Mouse (Mus musculus) urinary bladder, postnatal 36 days (tissue): ENCODE measurements around the gene Mybbp1a.

ENCODE experiments used
- DNase-seq, 2 experiments: peaks; one replicate each; pipeline ENCODE4 v3.0.0; 2022; ENCODE audit warnings: low spot score in 2 of 2, mixed read lengths in 1 of 2

The Mybbp1a gene

GRCm38 (mm10) chr11:72413016-72413415 is 28.1 kb upstream of the Mybbp1a start:
- peak in 1 of 2 experiments; percentile 63 for DNase-seq

- DNase-seq, result no peak
These were observed 27.5 kb upstream of the Mybbp1a start for GRCm38 (mm10) chr11:72413601-72414190.

GRCm38 (mm10) chr11:72415155-72415554 is 26.0 kb upstream of the Mybbp1a start:
- DNase-seq, result no peak

- DNase-seq, result no peak
These were observed 24.5 kb upstream of the Mybbp1a start for GRCm38 (mm10) chr11:72416666-72417065.

- DNase-seq, result no peak
These were observed 23.8 kb upstream of the Mybbp1a start for GRCm38 (mm10) chr11:72417376-72417775.

DNA sequence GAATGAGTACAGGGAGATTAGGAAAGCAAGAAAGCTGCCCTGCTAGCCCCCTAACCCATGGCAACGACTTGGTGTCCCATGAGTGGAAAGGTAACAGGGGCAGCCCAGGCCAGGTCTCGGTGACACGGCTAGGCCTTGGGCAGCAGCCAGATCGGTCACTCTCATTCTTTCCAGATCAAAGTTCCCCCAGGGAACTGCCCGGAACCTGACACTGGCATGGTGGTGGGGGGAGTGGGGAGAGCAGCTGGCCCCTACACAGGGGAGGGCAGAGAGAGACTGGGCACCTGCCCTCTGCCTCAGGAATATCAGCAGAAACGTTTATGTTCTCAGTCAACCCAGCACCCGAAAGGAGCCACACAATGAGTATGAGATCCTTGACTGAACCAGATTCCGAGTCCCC is 22.9 kb upstream of the Mybbp1a start:
- DNase-seq, result no peak

DNA sequence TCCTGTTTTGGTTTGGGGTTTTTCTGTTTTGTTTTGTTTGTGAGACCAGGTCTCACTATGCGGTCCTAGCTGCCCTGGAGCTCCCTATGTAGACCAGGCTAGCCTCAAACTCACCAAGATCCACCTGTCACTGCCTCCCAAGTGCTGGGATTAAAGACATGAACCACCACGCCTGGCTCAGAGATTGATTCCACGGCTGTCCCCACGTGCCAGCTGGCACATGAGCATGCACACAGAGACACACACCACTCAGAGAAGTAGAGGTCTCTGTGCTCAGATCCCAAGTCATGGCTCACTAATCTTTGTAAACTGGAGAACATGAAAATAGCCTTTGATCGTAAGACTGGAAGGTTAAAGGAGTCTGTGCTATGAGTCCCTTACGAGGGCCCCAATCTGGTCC is 22.1 kb upstream of the Mybbp1a start:
- no peak for DNase-seq

DNA sequence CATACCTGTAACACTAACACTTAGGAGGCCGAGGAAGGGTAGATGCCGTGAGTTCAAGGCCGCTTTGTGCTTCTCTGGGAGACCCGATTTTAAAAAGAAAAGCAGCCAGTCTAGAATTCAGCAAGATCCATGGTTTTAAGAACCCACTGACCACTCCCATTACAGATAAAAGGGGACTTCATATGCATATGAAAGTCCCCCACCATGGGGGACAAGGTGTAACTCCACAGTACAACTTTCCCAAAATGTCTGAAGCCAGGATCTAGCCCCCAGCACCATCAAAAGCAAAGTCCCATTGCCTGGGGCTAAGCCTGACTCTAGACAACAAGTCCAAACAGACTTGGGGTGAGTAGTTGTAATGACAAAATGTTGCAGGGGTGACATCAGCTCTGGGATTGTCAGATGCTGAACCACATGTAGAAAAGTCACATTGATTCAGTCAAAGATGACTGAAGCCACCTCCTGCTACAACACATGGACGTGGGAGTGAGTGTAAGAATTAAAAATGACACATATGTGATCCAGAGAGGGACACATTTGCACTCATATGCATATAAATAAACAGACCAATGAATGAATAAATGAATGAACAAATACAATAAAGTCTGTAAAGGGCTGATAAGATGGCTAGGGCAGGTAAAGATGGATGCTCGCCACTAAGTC is 20.6 kb upstream of the Mybbp1a start:
- DNase-seq, result no peak

GRCm38 (mm10) chr11:72421518-72422278 is 19.5 kb upstream of the Mybbp1a start:
- DNase-seq, result peak in 1 of 2 experiments; percentile 32

- no peak for DNase-seq
These were observed 17.5 kb upstream of the Mybbp1a start for GRCm38 (mm10) chr11:72423686-72424085.

- no peak for DNase-seq
These were observed 16.0 kb upstream of the Mybbp1a start for GRCm38 (mm10) chr11:72425201-72425600.

DNA sequence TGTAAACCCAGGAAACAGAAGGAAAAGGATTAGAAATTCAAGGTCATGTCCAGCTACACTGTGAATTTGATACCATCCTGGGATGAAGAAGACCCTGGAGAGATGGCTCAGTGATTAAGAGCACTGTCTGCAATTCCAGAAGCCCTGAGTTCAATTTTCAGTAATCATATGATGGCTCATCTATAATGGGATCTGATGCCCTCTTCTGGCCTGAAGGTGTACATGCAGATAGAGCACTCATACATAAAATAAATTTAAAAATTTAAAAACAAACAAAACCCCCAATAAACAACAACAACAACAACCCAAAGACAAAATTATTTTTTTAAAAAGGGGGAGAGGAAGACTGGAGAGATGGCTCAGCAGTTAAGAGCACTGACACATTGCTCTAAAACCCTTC is 14.3 kb upstream of the Mybbp1a start:
- DNase-seq, result no peak

- peak; percentile 80 to 84 for DNase-seq
These were observed 12.5 kb upstream of the Mybbp1a start for GRCm38 (mm10) chr11:72428694-72429093.

- DNase-seq, result peak; percentile 70 to 75
These were observed 11.9 kb upstream of the Mybbp1a start for GRCm38 (mm10) chr11:72429288-72429690.

- DNase-seq, result peak in 1 of 2 experiments; percentile 0
These were observed 10.7 kb upstream of the Mybbp1a start for GRCm38 (mm10) chr11:72430311-72431068.

- peak in 1 of 2 experiments; percentile 48 for DNase-seq
These were observed 6.0 kb upstream of the Mybbp1a start, which contains the start of gene Ggt6 for GRCm38 (mm10) chr11:72434963-72435693. Ggt6 (plus strand) TSS chr11:72435526.

DNA sequence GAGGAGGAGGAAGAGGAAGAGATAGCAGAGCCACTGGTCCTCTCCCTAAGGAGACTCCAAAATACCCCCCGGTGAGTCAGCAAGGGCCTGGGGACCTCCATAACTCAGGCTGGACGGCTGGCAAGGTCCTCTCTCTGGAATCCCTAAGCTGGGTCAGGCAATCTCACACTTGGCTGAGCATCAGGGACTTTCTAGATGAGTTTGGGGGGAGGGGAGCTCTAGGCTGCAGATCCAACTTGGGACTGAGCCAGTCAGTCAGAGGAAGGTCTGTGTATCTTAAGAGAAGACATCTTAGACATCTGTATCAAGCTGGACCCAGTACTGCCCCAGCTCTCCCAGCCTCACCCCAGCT is 5.5 kb upstream of the Mybbp1a start:
- DNase-seq, result peak in 1 of 2 experiments; percentile 43

GRCm38 (mm10) chr11:72436271-72436670 is 4.9 kb upstream of the Mybbp1a start:
- DNase-seq, result peak in 1 of 2 experiments; percentile 68

- peak in 1 of 2 experiments; percentile 42 for DNase-seq
These were observed 4.2 kb upstream of the Mybbp1a start for GRCm38 (mm10) chr11:72436756-72437650.

GRCm38 (mm10) chr11:72438411-72438810 is 2.7 kb upstream of the Mybbp1a start:
- DNase-seq, result no peak
